Mouse (Mus musculus): ENCODE data around the gene Adamts2. TPM values are rescaled to one million over a fixed set of nuclear protein-coding genes. Genes with fewer than 3 reads are reported as not detected.
A peak's percentile ranks its signal among the peaks of the same experiment; 100 is the strongest.

Gene Adamts2
- polyA plus RNA-seq, 1 experiment from 2014 or later, result 13.5 TPM

DNA sequence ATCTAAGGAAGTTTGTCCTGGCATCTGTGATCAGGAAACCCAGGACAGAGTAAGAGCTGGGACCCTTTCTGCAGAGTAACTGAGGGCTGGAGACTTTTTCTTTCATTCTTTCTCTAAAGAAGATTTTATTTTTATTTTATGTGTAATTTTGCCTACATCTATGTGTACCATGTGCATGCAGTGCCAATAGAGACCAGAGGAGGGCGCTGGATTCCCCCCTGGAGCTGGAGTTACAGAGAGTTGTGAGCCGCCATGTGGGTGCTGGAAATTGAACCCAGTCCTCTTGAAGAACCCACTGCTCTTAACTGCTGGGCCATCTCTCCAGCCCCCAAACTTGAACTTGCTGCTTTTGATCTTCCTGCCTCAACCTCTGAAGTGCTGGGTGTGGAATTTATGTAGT is 2.7 kb upstream of the Adamts2 start:
- Histone ChIP-seq H3K36me3 (no peaks in the 10 kb centered on the region), H3K9ac (no peak overlapping the region), H3K9me3 (no peaks in the 10 kb centered on the region), H3K4me3 (no peak overlapping the region), H3K4me2 (no peak overlapping the region), H3K27ac (no peak overlapping the region), H3K4me1 (peaks cover 18% of the 10 kb centered on the region), H3K27me3 (peaks cover 60% of the 10 kb centered on the region)
- WGBS, result 61% methylated on average over 2 of the region's 2 CpGs
- no peak for ATAC-seq (ENCODE audit: borderline replicate concordance, extremely low read depth, low FRiP score, low TSS enrichment)

DNA sequence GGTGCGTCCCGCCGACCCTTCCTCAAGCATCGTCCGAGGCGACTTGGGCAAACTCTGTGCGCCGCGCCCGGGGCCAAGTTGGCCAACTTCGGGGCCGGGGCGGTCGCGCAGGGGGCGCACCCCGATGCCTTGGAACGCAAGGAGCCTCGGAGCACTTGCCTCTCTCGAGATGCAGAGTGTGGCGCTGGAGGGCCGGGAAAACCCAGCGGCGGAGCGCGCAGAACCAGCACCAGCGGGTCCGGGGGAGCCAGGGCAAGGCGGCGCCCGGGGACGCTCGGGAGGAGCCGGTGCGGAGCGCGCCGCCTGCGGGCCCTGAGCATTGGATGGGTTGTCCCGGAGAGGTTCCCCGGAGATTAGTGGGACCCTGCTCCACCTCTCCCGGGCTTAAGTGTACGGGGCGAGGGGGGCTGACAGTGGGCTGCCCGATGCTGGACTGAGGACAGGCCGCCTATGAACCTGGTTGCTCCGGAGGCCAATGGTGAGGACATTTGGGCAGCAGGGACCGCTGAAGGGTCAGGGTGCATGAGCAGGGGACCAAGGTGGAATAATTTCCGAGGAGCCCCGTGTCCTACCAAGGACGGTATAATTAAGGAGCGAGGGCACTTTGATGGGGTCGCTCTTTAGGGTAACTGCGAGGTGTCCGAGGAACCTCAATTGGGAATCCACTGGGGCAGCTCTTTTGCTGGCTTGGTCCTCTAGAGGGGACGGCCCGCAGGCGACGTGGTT is 635 bp downstream of the Adamts2 start:
- WGBS, result under 1% methylated on average over 59 of the region's 59 CpGs
- H3K27me3 ChIP-seq, result peaks cover 84% of the 10 kb centered on the region
- peak overlapping the region; percentile 7; the same call in 1 of the 2 replicates for H3K27ac ChIP-seq
- peak overlapping the region; percentile 60 for H3K4me3 ChIP-seq
- no peaks in the 10 kb centered on the region for H3K9me3 ChIP-seq
- peak overlapping the region; percentile 95 for H3K4me2 ChIP-seq
- ATAC-seq (ENCODE audit: borderline replicate concordance, extremely low read depth, low FRiP score, low TSS enrichment), result peak; percentile 47
- no peaks in the 10 kb centered on the region for H3K36me3 ChIP-seq
- H3K4me1 ChIP-seq, result peaks cover 18% of the 10 kb centered on the region
- H3K9ac ChIP-seq, result peak overlapping the region; percentile 58

DNA sequence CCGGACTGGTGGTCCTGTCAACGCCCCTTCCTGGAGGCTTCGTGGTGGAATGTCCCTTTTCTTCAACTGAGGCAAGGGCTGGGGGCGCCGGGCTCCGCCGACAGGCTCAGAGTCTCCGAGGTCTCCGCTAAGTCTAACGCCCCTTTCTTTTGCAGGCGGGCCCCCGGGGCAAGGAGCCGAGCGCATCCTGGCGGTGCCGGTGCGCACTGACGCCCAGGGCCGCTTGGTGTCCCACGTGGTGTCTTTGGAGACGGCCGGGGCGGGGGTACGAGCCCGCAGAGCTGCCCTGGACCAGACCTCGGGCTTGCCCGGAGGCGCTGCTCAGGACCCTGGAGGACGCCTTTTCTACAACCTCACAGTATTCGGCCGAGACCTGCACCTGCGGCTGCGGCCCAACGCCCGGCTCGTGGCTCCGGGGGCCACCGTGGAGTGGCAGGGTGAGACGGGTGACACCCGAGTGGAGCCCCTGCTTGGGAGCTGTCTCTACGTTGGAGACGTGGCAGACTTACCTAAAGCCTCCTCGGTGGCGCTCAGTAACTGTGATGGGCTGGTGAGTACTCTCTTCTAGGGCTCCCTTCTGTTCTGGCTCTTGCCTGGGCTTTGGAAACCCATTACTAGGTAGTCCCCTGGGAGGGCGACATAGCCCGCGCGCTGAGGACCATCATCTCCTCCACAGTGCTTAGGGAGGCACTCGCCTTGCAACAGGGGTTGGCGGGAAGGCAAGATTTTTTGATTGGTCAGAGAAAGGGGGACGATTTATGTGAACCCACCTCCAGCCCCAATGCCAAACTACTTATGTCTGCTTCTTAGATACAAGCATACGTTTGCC is 1.4 kb downstream of the Adamts2 start:
- ATAC-seq (ENCODE audit: borderline replicate concordance, extremely low read depth, low FRiP score, low TSS enrichment), result peak; percentile 27; the same call in 1 of the 2 replicates
- Histone ChIP-seq H3K9ac (peak overlapping the region; percentile 58), H3K27me3 (peaks cover 83% of the 10 kb centered on the region), H3K36me3 (no peaks in the 10 kb centered on the region), H3K9me3 (no peaks in the 10 kb centered on the region), H3K27ac (no peak overlapping the region), H3K4me3 (peak overlapping the region; percentile 60), H3K4me2 (peak overlapping the region; percentile 95), H3K4me1 (peaks cover 18% of the 10 kb centered on the region)
- WGBS, result 2% methylated on average over 52 of the region's 52 CpGs

DNA sequence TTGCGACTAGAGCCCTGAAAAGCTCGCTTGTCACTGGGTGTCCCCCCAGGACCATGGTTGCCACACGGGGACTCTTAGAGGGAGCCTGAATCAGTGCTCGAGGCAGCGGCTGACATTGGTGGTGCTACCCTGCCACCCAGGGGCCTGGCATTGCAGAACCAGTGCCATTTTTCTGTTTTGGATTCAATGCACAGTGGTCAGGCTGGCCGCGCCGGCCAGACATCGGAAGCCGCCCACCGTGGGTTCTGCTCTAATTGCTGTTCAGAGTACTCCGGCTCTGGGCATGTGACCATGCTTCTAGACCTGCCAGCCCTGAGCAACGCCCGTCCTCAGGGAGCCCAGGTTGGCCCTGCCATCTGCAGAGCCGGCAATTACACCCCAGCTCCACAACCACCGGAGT is 2.5 kb downstream of the Adamts2 start:
- H3K9me3 ChIP-seq, result no peaks in the 10 kb centered on the region
- peaks cover 18% of the 10 kb centered on the region for H3K4me1 ChIP-seq
- H3K36me3 ChIP-seq, result no peaks in the 10 kb centered on the region
- ATAC-seq (ENCODE audit: borderline replicate concordance, extremely low read depth, low FRiP score, low TSS enrichment), result no peak
- H3K9ac ChIP-seq, result no peak overlapping the region
- H3K27me3 ChIP-seq, result peaks cover 72% of the 10 kb centered on the region
- no peak overlapping the region for H3K27ac ChIP-seq
- H3K4me3 ChIP-seq, result no peak overlapping the region
- 72% methylated on average over 16 of the region's 16 CpGs for WGBS
- peak overlapping the region; percentile 95; the same call in 1 of the 2 replicates for H3K4me2 ChIP-seq

DNA sequence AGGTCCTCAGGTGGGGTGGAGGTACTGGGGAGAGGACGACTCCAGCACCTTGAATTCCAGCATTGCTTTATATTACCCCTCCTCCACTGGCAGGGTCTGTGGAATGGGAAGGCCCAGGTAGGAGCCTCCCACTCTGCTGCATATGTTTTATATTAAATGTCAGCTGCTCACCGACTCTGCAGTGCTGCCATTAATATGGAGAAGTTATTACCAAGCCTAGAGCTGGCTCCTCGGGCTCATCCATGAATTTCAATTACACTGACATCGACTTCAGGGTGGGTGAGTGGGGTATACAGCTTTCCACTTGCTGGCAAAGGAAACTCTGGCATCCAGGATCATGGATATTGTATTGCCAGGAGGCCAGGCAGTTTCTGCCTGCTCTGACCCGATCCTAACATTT is 9.3 kb downstream of the Adamts2 start:
- no peaks in the 10 kb centered on the region for H3K9me3 ChIP-seq
- no peak overlapping the region for H3K4me2 ChIP-seq
- H3K9ac ChIP-seq, result no peak overlapping the region
- 0 out of 2 replicates have a peak, but pooled peaks cover 6% of the 10 kb centered on the region for H3K27me3 ChIP-seq
- no peak for ATAC-seq (ENCODE audit: borderline replicate concordance, extremely low read depth, low FRiP score, low TSS enrichment)
- WGBS, result 61% methylated on average over 5 of the region's 5 CpGs
- H3K36me3 ChIP-seq, result no peaks in the 10 kb centered on the region
- H3K4me1 ChIP-seq, result no peaks in the 10 kb centered on the region
- H3K27ac ChIP-seq, result no peak overlapping the region
- no peak overlapping the region for H3K4me3 ChIP-seq

DNA sequence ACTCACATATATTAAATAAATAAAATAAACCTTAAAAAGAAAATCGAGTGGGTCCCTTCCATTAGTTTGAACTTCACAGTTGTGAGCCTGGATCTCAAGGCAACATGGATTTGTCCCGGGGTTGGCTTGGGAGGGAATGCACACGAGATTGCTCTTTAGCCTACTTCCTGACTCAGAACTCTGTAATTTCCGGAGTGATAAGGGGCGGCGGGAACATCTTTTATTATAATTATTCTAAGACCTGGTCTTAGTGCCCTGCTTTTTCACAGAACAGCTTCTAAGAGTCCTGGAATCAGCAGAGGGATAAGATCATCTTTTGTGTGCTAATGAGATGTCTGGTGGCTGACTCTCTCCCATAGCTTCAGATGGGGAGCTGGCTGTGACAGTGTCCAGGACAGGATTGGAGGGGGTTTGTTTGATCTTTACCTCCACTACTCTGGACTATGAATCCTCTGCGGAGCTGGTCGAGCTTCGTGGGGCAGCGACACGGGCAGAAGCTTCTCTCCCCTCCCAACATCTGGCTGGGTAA is 15.2 kb downstream of the Adamts2 start:
- peaks cover 18% of the 10 kb centered on the region for H3K4me1 ChIP-seq
- no peaks in the 10 kb centered on the region for H3K9me3 ChIP-seq
- no peak for ATAC-seq (ENCODE audit: borderline replicate concordance, extremely low read depth, low FRiP score, low TSS enrichment)
- H3K4me2 ChIP-seq, result no peak overlapping the region
- no peaks in the 10 kb centered on the region for H3K27me3 ChIP-seq
- H3K4me3 ChIP-seq, result no peak overlapping the region
- H3K9ac ChIP-seq, result no peak overlapping the region
- H3K27ac ChIP-seq, result no peak overlapping the region
- no peaks in the 10 kb centered on the region for H3K36me3 ChIP-seq
- WGBS, result 71% methylated on average over 11 of the region's 11 CpGs

DNA sequence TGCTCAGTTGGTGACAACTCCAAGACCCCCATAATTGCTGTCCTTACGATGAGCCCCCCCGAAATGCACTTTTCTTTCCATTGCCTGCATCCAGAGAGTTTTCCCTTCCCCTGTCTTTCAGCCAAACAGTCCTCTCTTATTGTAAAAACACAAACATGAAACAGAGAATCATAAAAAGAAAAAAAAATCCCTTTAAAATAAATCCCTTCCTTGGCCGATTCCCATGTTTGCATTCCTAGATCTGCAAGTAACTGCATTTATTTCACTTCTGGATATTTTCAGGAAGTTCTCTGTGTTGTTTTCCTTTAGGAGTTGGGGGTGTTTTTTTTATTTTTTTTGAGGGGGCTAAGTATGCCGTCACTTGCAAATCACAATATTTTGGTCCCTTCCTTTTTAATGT is 19.0 kb downstream of the Adamts2 start:
- Histone ChIP-seq H3K4me2 (0 out of 2 replicates have a peak overlapping the region, but pooled peaks have one; percentile 1), H3K4me1 (peaks cover 47% of the 10 kb centered on the region), H3K9me3 (no peaks in the 10 kb centered on the region), H3K27me3 (no peaks in the 10 kb centered on the region), H3K36me3 (no peaks in the 10 kb centered on the region), H3K9ac (no peak overlapping the region), H3K27ac (peak overlapping the region; percentile 82), H3K4me3 (no peak overlapping the region)
- 54% methylated on average over 4 of the region's 4 CpGs for WGBS
- ATAC-seq (ENCODE audit: borderline replicate concordance, extremely low read depth, low FRiP score, low TSS enrichment), result no peak

DNA sequence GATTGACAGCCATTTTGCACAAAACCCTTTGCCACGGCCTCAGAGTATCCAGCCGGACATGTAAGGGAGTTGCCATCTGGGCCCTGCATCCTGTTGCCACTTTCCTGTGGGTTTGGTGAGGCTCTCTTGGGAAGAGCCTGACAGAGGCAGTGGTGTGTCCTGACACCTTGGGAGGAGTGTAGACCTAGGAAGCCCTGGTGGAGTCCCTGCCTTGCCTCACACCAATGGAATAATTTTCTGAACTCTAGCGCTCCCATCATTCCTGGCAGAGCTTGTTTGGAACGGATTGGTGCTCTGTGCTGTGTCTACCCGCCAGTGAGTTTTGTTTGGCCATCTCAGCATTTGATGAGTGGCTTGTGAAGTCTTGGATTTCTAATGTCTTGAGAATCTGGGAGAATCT is 19.5 kb downstream of the Adamts2 start:
- Histone ChIP-seq H3K27ac (peak overlapping the region; percentile 82), H3K9ac (no peak overlapping the region), H3K36me3 (no peaks in the 10 kb centered on the region), H3K4me2 (0 out of 2 replicates have a peak overlapping the region, but pooled peaks have one; percentile 1), H3K27me3 (no peaks in the 10 kb centered on the region), H3K4me1 (peaks cover 47% of the 10 kb centered on the region), H3K9me3 (no peaks in the 10 kb centered on the region), H3K4me3 (no peak overlapping the region)
- ATAC-seq (ENCODE audit: borderline replicate concordance, extremely low read depth, low FRiP score, low TSS enrichment), result no peak
- 39% methylated on average over 5 of the region's 5 CpGs for WGBS

DNA sequence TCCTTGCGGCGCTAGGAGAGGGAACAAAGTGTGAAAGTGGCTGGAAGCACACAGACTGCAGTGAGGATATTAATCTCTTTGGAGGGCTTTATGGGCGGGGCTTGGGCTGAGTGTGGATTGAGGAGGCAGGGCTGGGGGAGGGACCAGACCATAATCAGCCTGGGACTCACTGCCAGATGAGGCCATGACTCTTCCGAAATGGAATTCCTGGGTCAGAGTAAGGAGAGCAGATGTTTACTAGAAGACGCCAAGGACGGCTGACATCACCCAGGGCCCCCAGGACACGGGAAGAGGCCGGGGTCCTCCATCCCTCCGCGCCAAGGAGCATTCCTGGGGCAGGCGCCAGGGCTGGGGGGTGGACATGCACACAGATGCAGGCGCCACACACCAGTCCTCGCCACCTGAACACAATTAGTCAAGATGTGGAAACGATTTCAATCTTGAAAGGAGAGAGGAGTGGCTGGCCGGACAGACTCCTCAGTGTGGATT is 20.4 kb downstream of the Adamts2 start:
- ATAC-seq (ENCODE audit: borderline replicate concordance, extremely low read depth, low FRiP score, low TSS enrichment), result peak; percentile 83
- Histone ChIP-seq H3K4me3 (0 out of 2 replicates have a peak overlapping the region, but pooled peaks have one; percentile 5), H3K9ac (no peak overlapping the region), H3K9me3 (no peaks in the 10 kb centered on the region), H3K36me3 (no peaks in the 10 kb centered on the region), H3K27me3 (no peaks in the 10 kb centered on the region), H3K4me1 (peaks cover 47% of the 10 kb centered on the region), H3K27ac (peak overlapping the region; percentile 82), H3K4me2 (peak overlapping the region; percentile 41)
- WGBS, result 16% methylated on average over 15 of the region's 15 CpGs

DNA sequence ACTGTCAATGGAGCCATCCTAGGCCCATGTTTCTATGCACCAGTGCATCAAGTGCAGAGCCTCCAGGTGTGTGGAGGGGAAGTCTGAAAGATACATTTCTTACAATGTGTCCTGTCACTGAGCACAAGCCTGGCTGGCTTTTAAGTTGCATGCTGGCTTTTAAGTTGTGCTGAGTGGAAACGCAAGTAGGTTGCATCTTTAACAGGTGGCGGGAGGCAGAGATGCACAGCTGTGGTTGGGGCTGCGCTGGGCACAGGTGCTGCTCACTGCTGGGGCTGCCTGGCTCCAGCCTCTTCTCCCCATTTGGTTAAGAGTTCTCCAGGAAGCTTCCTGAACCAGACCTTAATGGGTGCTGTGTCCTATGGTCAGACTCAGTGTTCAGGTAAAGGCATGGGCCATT is 21.9 kb downstream of the Adamts2 start:
- no peak overlapping the region for H3K4me3 ChIP-seq
- no peak overlapping the region for H3K9ac ChIP-seq
- no peaks in the 10 kb centered on the region for H3K9me3 ChIP-seq
- no peak overlapping the region for H3K4me2 ChIP-seq
- no peaks in the 10 kb centered on the region for H3K27me3 ChIP-seq
- peaks cover 47% of the 10 kb centered on the region for H3K4me1 ChIP-seq
- no peak overlapping the region for H3K27ac ChIP-seq
- WGBS, result 77% methylated on average over 3 of the region's 3 CpGs
- ATAC-seq (ENCODE audit: borderline replicate concordance, extremely low read depth, low FRiP score, low TSS enrichment), result no peak
- no peaks in the 10 kb centered on the region for H3K36me3 ChIP-seq

DNA sequence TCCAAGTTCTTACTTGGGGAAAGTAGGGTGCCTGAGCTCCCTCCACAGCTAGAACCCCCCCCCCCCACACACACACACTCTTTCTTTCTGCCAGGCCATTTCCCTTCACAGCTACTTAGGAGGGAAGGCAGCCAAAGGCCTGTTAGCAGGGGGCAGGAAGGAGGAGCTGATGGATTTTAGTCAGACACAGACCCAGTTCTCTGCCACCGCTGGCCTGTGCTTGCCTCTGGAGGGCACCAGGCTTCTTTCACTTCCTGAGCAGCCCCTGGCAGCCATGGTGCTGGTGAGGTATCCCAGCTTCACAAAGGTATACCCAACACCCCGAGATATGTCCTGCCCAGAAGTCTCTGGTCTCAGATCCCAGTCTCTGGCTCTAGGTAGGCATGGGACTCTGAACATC is 22.4 kb downstream of the Adamts2 start:
- ATAC-seq (ENCODE audit: borderline replicate concordance, extremely low read depth, low FRiP score, low TSS enrichment), result peak; percentile 63

More for the DNA sequence above, 22.4 kb downstream of the Adamts2 start:
- Histone ChIP-seq H3K27ac (peak overlapping the region; percentile 64), H3K4me3 (no peak overlapping the region), H3K36me3 (no peaks in the 10 kb centered on the region), H3K9ac (no peak overlapping the region), H3K9me3 (no peaks in the 10 kb centered on the region), H3K4me2 (no peak overlapping the region), H3K27me3 (no peaks in the 10 kb centered on the region), H3K4me1 (peaks cover 47% of the 10 kb centered on the region)
- 21% methylated on average over 2 of the region's 2 CpGs for whole genome bisulfite sequencing

Data from lung, embryonic 15.5 days (tissue).